Mouse (Mus musculus): ENCODE results near the gene Smarca2. TPM values are rescaled to one million over a fixed set of nuclear protein-coding genes. Genes with fewer than 3 reads are reported as not detected.

Gene Smarca2
- polyA plus RNA-seq, 1 experiment from 2014 or later = 140 TPM

GRCm38 (mm10) chr19:26772051-26772583 is 167.3 kb downstream of the Smarca2 start:
- Histone ChIP-seq H3K27me3 (ENCODE audit: control insufficient read depth, insufficient read depth, low read length) (no peaks in the 10 kb centered on the region), H3K9me3 (ENCODE audit: control insufficient read depth, low read length) (no peaks in the 10 kb centered on the region), H3K4me1 (ENCODE audit: control insufficient read depth, insufficient read depth, low read length) (peaks cover 43% of the 10 kb centered on the region), H3K9ac (replicated peaks; ENCODE audit: low read length) (no peak overlapping the region), H3K36me3 (ENCODE audit: control insufficient read depth, insufficient read depth, low read length) (peaks cover 39% of the 10 kb centered on the region), H3K4me2 (ENCODE audit: low read length) (no peak overlapping the region), H3K4me3 (replicated peaks; ENCODE audit: low read depth, low read length) (no peak overlapping the region), H3K27ac (replicated peaks; ENCODE audit: low read depth, low read length) (peak overlapping the region; percentile 99)
- ATAC-seq (ENCODE audit: low FRiP score, low TSS enrichment) (no peak), DNase-seq (no peak)
- WGBS = 97% methylated on average over 11 of the region's 11 CpGs

GRCm38 (mm10) chr19:26776066-26777025 is 171.5 kb downstream of the Smarca2 start:
- no peak overlapping the region for H3K4me3 ChIP-seq (replicated peaks; ENCODE audit: low read depth, low read length)
- peaks cover 4% of the 10 kb centered on the region; the same call in 1 of the 2 replicates for H3K4me1 ChIP-seq (ENCODE audit: control insufficient read depth, insufficient read depth, low read length)
- WGBS = 79% methylated on average over 27 of the region's 27 CpGs
- DNase-seq (no peak), ATAC-seq (ENCODE audit: low FRiP score, low TSS enrichment) (no peak)
- H3K27ac ChIP-seq (replicated peaks; ENCODE audit: low read depth, low read length) = peak overlapping the region; percentile 74
- peaks cover 66% of the 10 kb centered on the region for H3K36me3 ChIP-seq (ENCODE audit: control insufficient read depth, insufficient read depth, low read length)
- no peaks in the 10 kb centered on the region for H3K27me3 ChIP-seq (ENCODE audit: control insufficient read depth, insufficient read depth, low read length)
- H3K4me2 ChIP-seq (ENCODE audit: low read length) = no peak overlapping the region
- H3K9ac ChIP-seq (replicated peaks; ENCODE audit: low read length) = no peak overlapping the region
- H3K9me3 ChIP-seq (ENCODE audit: control insufficient read depth, low read length) = no peaks in the 10 kb centered on the region

- DNase-seq (no peak), ATAC-seq (ENCODE audit: low FRiP score, low TSS enrichment) (no peak)
- 90% methylated on average over 5 of the region's 5 CpGs for WGBS
- no peaks in the 10 kb centered on the region for H3K27me3 ChIP-seq (ENCODE audit: control insufficient read depth, insufficient read depth, low read length)
- H3K9me3 ChIP-seq (ENCODE audit: control insufficient read depth, low read length) = 0 out of 2 replicates have a peak, but pooled peaks cover 4% of the 10 kb centered on the region
- no peak overlapping the region for H3K4me3 ChIP-seq (replicated peaks; ENCODE audit: low read depth, low read length)
- no peaks in the 10 kb centered on the region; the same call in 1 of the 2 replicates for H3K4me1 ChIP-seq (ENCODE audit: control insufficient read depth, insufficient read depth, low read length)
- H3K27ac ChIP-seq (replicated peaks; ENCODE audit: low read depth, low read length) = no peak overlapping the region
- H3K36me3 ChIP-seq (ENCODE audit: control insufficient read depth, insufficient read depth, low read length) = peaks cover 58% of the 10 kb centered on the region
- H3K4me2 ChIP-seq (ENCODE audit: low read length) = no peak overlapping the region
- no peak overlapping the region for H3K9ac ChIP-seq (replicated peaks; ENCODE audit: low read length)
These were observed 173.3 kb downstream of the Smarca2 start for GRCm38 (mm10) chr19:26778199-26778598.

- peaks cover 37% of the 10 kb centered on the region for H3K36me3 ChIP-seq (ENCODE audit: control insufficient read depth, insufficient read depth, low read length)
- DNase-seq (no peak), ATAC-seq (ENCODE audit: low FRiP score, low TSS enrichment) (no peak)
- H3K9ac ChIP-seq (replicated peaks; ENCODE audit: low read length) = no peak overlapping the region
- no peak overlapping the region for H3K4me3 ChIP-seq (replicated peaks; ENCODE audit: low read depth, low read length)
- H3K4me1 ChIP-seq (ENCODE audit: control insufficient read depth, insufficient read depth, low read length) = no peaks in the 10 kb centered on the region; the same call in 1 of the 2 replicates
- H3K27ac ChIP-seq (replicated peaks; ENCODE audit: low read depth, low read length) = no peak overlapping the region
- 91% methylated on average over 2 of the region's 2 CpGs for WGBS
- no peaks in the 10 kb centered on the region for H3K27me3 ChIP-seq (ENCODE audit: control insufficient read depth, insufficient read depth, low read length)
- 0 out of 2 replicates have a peak, but pooled peaks cover 4% of the 10 kb centered on the region for H3K9me3 ChIP-seq (ENCODE audit: control insufficient read depth, low read length)
- no peak overlapping the region for H3K4me2 ChIP-seq (ENCODE audit: low read length)
These were observed 176.4 kb downstream of the Smarca2 start for GRCm38 (mm10) chr19:26781209-26781608.

- WGBS = 85% methylated on average over 5 of the region's 5 CpGs
- DNase-seq = no peak
- ATAC-seq (ENCODE audit: low FRiP score, low TSS enrichment) = no peak
- Histone ChIP-seq H3K9me3 (ENCODE audit: control insufficient read depth, low read length) (no peaks in the 10 kb centered on the region), H3K27me3 (ENCODE audit: control insufficient read depth, insufficient read depth, low read length) (no peaks in the 10 kb centered on the region), H3K4me1 (ENCODE audit: control insufficient read depth, insufficient read depth, low read length) (no peaks in the 10 kb centered on the region), H3K4me3 (replicated peaks; ENCODE audit: low read depth, low read length) (no peak overlapping the region), H3K9ac (replicated peaks; ENCODE audit: low read length) (no peak overlapping the region), H3K36me3 (ENCODE audit: control insufficient read depth, insufficient read depth, low read length) (no peaks in the 10 kb centered on the region), H3K4me2 (ENCODE audit: low read length) (no peak overlapping the region), H3K27ac (replicated peaks; ENCODE audit: low read depth, low read length) (no peak overlapping the region)
These were observed 183.6 kb downstream of the Smarca2 start for GRCm38 (mm10) chr19:26788446-26788845.

GRCm38 (mm10) chr19:26790386-26791346 is 185.8 kb downstream of the Smarca2 start:
- ATAC-seq (ENCODE audit: low FRiP score, low TSS enrichment) = no peak
- Histone ChIP-seq H3K36me3 (ENCODE audit: control insufficient read depth, insufficient read depth, low read length) (no peaks in the 10 kb centered on the region), H3K9ac (replicated peaks; ENCODE audit: low read length) (no peak overlapping the region), H3K27ac (replicated peaks; ENCODE audit: low read depth, low read length) (no peak overlapping the region), H3K27me3 (ENCODE audit: control insufficient read depth, insufficient read depth, low read length) (no peaks in the 10 kb centered on the region), H3K4me3 (replicated peaks; ENCODE audit: low read depth, low read length) (no peak overlapping the region), H3K4me1 (ENCODE audit: control insufficient read depth, insufficient read depth, low read length) (no peaks in the 10 kb centered on the region), H3K4me2 (ENCODE audit: low read length) (no peak overlapping the region), H3K9me3 (ENCODE audit: control insufficient read depth, low read length) (no peaks in the 10 kb centered on the region)
- WGBS = 81% methylated on average over 5 of the region's 5 CpGs
- DNase-seq = no peak

GRCm38 (mm10) chr19:26794315-26794714 is 189.5 kb downstream of the Smarca2 start:
- ATAC-seq (ENCODE audit: low FRiP score, low TSS enrichment) (no peak), DNase-seq (no peak)
- Histone ChIP-seq H3K9me3 (ENCODE audit: control insufficient read depth, low read length) (no peaks in the 10 kb centered on the region), H3K36me3 (ENCODE audit: control insufficient read depth, insufficient read depth, low read length) (no peaks in the 10 kb centered on the region), H3K4me1 (ENCODE audit: control insufficient read depth, insufficient read depth, low read length) (no peaks in the 10 kb centered on the region), H3K4me3 (replicated peaks; ENCODE audit: low read depth, low read length) (no peak overlapping the region), H3K9ac (replicated peaks; ENCODE audit: low read length) (no peak overlapping the region), H3K4me2 (ENCODE audit: low read length) (no peak overlapping the region), H3K27ac (replicated peaks; ENCODE audit: low read depth, low read length) (no peak overlapping the region), H3K27me3 (ENCODE audit: control insufficient read depth, insufficient read depth, low read length) (no peaks in the 10 kb centered on the region)
- WGBS = 66% methylated on average over 1 of the region's 3 CpGs

- no peak for ATAC-seq (ENCODE audit: low FRiP score, low TSS enrichment)
- DNase-seq = no peak
- H3K9me3 ChIP-seq (ENCODE audit: control insufficient read depth, low read length) = no peaks in the 10 kb centered on the region
These were observed 191.2 kb downstream of the Smarca2 start for GRCm38 (mm10) chr19:26796006-26796405.

More at GRCm38 (mm10) chr19:26796006-26796405, 191.2 kb downstream of the Smarca2 start:
- H3K4me3 ChIP-seq (replicated peaks; ENCODE audit: low read depth, low read length) = no peak overlapping the region
- H3K36me3 ChIP-seq (ENCODE audit: control insufficient read depth, insufficient read depth, low read length) = no peaks in the 10 kb centered on the region
- no peak overlapping the region for H3K27ac ChIP-seq (replicated peaks; ENCODE audit: low read depth, low read length)
- H3K9ac ChIP-seq (replicated peaks; ENCODE audit: low read length) = no peak overlapping the region
- H3K4me1 ChIP-seq (ENCODE audit: control insufficient read depth, insufficient read depth, low read length) = no peaks in the 10 kb centered on the region
- WGBS = 78% methylated on average over 4 of the region's 4 CpGs
- H3K4me2 ChIP-seq (ENCODE audit: low read length) = no peak overlapping the region
- H3K27me3 ChIP-seq (ENCODE audit: control insufficient read depth, insufficient read depth, low read length) = no peaks in the 10 kb centered on the region

All from midbrain, embryonic 14.5 days (tissue).